Mouse (Mus musculus) heart, postnatal 10 days (tissue): Measurements from ENCODE around the gene Gm44973. TPM values are rescaled to one million over a fixed set of nuclear protein-coding genes. Genes with fewer than 3 reads are reported as not detected.
"Not testable (repeated sequence)": the region's sequence is repeated elsewhere in the genome, so short reads cannot be mapped to it uniquely, and the experiment has no call there.

ENCODE experiments used
- DNase-seq, 2 experiments: peaks; one replicate each; pipeline ENCODE4 v3.0.0; 2021
- intact Hi-C: fragments of 180-260 bp; cut with DNase I; formaldehyde crosslinking; loops from one replicate; pipeline ENCODE4 v1.15.1; 2025
- total RNA-seq, 2 experiments: library from RNA; stranded (reverse); gene quantifications; 2 replicates each; pipeline ENCODE4 v1.2.3; 2021

Gm44973 gene
- total RNA-seq, result not detected

- intact Hi-C loops, result loop anchor here (2.0 to 10.0 kb wide), 2 partner anchors 45 to 1269 kb away; partner anchors contain the start of gene Zfp667
- DNase-seq, result peak; percentile 94 to 95
These were observed at the start of gene Gm44973 for GRCm38 (mm10) chr7:5015118-5016001. Gm44973 (plus strand) TSS chr7:5015496.

- DNase-seq, result no peak
- intact Hi-C loops, result no loop called here
These were observed 44.2 kb upstream of the Gm44973 start, which contains the start of gene Sbk3 for GRCm38 (mm10) chr7:4971068-4971467. Sbk3 (minus strand) TSS chr7:4971168.

GRCm38 (mm10) chr7:4971710-4972109 is 43.6 kb upstream of the Gm44973 start:
- DNase-seq, result peak; percentile 46 to 55
- intact Hi-C loops, result no loop called here

GRCm38 (mm10) chr7:4972321-4973047 is 42.8 kb upstream of the Gm44973 start:
- DNase-seq, result peak; percentile 83 to 86
- intact Hi-C loops, result no loop called here

- DNase-seq, result no peak
- intact Hi-C loops, result no loop called here
These were observed 39.8 kb upstream of the Gm44973 start for GRCm38 (mm10) chr7:4975455-4975854.

- no peak for DNase-seq
- intact Hi-C loops, result no loop called here
These were observed 38.5 kb upstream of the Gm44973 start for GRCm38 (mm10) chr7:4976832-4977231.

- no peak for DNase-seq
- intact Hi-C loops, result no loop called here
These were observed 27.0 kb upstream of the Gm44973 start for GRCm38 (mm10) chr7:4988250-4988649.

GRCm38 (mm10) chr7:4993347-4993998 is 21.8 kb upstream of the Gm44973 start:
- intact Hi-C loops, result no loop called here
- no peak for DNase-seq

- DNase-seq, result no peak
- intact Hi-C loops, result no loop called here
These were observed 21.1 kb upstream of the Gm44973 start for GRCm38 (mm10) chr7:4993999-4994788.

- no peak for DNase-seq
- intact Hi-C loops, result loop anchor here (2.0 kb wide), 2 partner anchors 15 to 55 kb away; partner anchors contain the start of gene Zfp580
These were observed 19.9 kb upstream of the Gm44973 start for GRCm38 (mm10) chr7:4995268-4996002.

- intact Hi-C loops, result loop anchor here (2.0 kb wide), 2 partner anchors 15 to 55 kb away; partner anchors contain the start of gene Zfp580
- DNase-seq, result peak; percentile 94 to 97
These were observed 19.0 kb upstream of the Gm44973 start, which contains the start of gene Zfp579 for GRCm38 (mm10) chr7:4996003-4996895. Zfp579 (minus strand) TSS chr7:4996158.

GRCm38 (mm10) chr7:4996934-4997333 is 18.4 kb upstream of the Gm44973 start:
- no peak for DNase-seq
- intact Hi-C loops, result loop anchor here (2.0 kb wide), 2 partner anchors 14 to 54 kb away; partner anchors contain the start of gene Zfp580

- DNase-seq, result no peak
- intact Hi-C loops, result no loop called here
These were observed 15.4 kb upstream of the Gm44973 start for GRCm38 (mm10) chr7:4999876-5000275.

- DNase-seq, intact Hi-C loops: not testable (repeated sequence)
These were observed 12.4 kb upstream of the Gm44973 start for GRCm38 (mm10) chr7:5002876-5003275.

- DNase-seq, result no peak
- intact Hi-C loops, result no loop called here
These were observed 7.1 kb upstream of the Gm44973 start for GRCm38 (mm10) chr7:5008229-5008628.

GRCm38 (mm10) chr7:5012681-5013513 is 2.4 kb upstream of the Gm44973 start:
- DNase-seq, result no peak
- intact Hi-C loops, result loop anchor here (5.0 to 10.0 kb wide), 2 partner anchors 201 to 1272 kb away; partner anchors contain the start of genes Ube2s and Zfp667
